Mouse (Mus musculus) small intestine, adult 2 months (tissue): ENCODE data around the gene Larp1.

ENCODE experiments used
- CTCF ChIP-seq: fragments of 200-500 bp; IDR thresholded peaks from 2 replicates; pipeline ENCODE4 v1.5.1; 2012; ENCODE audit warnings: low read depth, mild to moderate bottlenecking, control low read depth, inconsistent platforms, low read length, moderate library complexity, mixed read lengths; ENCODE audit not compliant: insufficient replicate concordance, insufficient read length; ENCODE audit errors: extremely low read depth
- POLR2A ChIP-seq: fragments of 200-500 bp; IDR thresholded peaks from 2 replicates; pipeline ENCODE4 v1.6.1; 2012; ENCODE audit warnings: low read depth, mild to moderate bottlenecking, control low read depth, inconsistent platforms, low read length, moderate library complexity

DNA sequence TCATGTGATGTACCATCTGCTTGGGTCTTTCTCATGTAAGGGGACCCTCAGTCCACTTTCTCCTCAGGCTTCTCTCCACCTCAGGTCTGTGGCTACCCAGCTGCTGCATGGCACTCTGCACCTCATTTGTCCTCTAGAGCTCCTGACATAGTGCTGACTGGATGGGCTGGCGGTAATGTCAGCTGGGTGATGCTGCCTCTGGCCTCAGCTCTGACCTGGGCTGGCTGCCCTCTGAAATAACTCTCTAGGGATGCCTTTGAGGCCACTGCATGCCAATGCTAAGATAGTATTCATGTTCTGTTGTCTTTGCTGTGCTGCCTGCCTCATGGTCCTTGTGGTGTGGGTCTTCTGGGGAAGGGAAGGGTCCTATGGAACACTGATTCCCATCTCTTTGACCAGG lies 31.2 kb upstream of the Larp1 start:
- TF ChIP-seq CTCF (no peak), POLR2A (no peak)
